Mouse (Mus musculus): ENCODE data around the gene Mgll. TPM values are rescaled to one million over a fixed set of nuclear protein-coding genes. Genes with fewer than 3 reads are reported as not detected.

Mgll gene
- total RNA-seq, 1 experiment from 2014 or later = 164 TPM

DNA sequence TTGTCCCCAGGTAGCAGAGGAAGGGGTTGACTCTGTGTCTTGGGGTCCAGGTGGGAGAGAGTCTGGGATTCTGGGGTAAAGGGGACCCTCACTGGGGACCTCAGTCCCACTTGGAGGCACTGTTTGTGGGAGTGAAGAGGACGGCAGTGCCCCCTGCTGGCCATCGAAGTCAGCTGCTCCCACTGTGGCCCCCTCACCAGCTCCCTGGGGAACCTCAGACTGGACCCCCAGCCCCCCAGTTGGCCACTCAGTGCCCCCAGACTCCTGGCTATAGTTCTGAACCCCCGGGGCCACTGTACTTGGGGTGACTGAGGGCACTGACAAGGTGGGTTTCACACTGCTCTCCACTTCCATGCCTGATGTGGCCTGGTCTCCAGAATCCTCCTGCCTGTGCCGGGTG lies 125.1 kb downstream of the Mgll start:
- DNase-seq = peak; percentile 39

DNA sequence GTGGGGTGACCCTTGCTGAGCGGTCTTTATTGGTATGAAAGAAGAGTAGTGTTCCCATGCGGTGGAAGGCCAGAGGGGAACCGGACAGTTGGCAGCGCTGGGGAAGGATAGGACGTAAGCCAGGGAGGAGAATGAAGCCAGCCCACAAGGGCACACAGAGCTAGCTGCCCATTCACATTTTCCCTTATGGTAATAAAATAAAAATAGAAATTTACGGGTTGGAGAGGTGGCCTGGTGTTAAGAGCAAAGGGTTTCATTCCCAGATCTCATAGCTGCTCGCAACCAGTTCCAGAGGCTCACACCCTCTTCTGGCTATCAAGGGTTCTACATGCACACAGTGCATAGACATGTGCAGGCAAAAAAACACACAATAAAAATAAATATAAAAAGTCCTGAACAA lies 125.8 kb downstream of the Mgll start:
- no peak for DNase-seq

DNA sequence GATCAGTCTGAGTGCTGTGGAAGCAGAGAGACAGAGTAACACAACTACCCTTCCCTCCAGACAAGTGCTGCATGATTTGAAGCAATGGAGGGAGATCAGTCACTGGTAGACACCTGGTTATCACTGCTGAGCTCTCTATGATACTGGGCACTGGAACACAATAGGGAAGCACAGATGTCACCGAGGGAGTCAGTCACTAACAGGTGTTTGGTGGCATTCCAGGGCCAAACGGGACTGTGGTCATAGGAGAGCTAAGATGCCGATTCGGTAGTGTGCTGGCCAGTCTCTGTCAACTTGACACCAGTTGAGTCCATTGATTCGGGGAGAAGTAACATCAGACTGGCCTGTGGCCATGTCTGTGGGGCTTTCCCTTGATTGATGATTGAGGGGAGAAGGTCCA lies 130.3 kb downstream of the Mgll start:
- no peak for DNase-seq

DNA sequence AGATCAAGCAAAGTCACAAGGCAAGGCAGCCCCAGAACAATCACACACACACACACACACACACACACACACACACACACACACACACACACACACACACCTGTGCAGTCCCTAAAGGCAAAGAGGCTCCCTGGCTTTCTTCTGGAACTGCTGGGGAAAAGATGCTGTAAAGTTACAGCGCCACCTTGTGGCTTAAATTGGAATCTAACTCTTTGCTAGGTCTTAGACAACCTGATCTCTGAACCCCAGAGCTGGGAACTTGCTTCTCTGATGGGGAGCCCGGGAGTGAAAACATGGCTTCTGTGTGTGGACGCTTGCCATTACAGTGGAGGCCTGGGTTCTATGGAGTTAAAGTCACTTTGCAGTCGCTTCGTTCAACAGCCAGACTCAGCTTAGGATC lies 131.4 kb downstream of the Mgll start:
- DNase-seq = no peak

DNA sequence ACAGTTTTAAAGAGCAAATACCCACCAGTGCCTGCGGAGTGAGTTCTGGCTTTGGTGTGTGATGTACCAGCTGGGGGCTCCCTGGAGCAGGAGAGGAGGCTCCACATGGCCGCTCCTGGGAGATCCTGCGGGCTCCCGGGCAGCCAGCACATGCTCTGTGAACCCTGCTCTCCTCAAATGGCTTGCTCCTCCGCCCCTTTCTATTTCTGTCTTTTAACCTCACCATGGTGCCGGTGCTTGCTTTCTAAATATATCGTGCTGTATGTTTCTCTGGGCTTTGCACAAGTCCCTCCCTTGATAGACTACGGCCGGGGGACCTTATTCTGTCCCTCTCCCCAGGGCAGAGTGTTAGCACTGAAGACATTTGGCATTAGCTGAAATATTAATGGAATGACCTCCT lies 133.0 kb downstream of the Mgll start:
- peak; percentile 42 for DNase-seq

DNA sequence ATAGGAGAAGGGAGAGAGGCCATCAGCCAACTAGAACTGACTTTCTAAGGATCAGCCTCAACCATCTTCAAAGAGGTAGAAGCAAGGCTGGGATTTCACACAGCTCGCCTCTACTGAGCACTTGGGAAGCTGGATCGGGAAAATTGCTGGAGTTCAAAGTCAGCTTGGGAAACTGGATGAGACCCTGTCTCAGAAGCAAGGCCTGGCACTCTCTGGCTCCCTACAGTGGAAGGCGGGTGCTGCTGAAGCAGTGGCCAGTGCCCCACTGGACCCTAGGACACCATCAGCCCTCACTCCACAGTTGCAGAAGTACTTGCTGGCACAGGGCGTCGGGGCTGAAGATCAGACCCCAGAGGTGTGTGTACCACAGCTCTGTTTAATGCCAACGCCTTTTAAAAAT lies 133.6 kb downstream of the Mgll start:
- DNase-seq = no peak

DNA sequence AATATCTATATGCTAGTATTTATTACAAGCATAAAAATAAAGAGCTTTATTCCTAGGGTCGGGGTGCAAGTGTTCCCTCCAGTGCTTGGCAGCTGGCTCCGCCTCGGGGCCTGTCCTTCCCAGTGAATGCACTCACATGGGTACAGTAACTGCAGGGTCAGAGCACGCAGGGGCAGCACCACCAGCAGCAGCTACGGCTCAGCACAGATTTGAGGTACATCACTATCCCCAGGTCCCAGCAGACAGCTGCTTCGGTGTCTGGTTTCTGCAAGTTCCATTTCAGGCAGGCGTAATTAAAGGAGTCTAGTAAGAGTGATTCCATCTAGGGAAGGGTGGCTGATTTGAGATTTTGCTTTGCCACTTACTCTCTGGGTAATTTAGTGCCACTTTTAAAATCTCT lies 134.1 kb downstream of the Mgll start:
- no peak for DNase-seq

DNA sequence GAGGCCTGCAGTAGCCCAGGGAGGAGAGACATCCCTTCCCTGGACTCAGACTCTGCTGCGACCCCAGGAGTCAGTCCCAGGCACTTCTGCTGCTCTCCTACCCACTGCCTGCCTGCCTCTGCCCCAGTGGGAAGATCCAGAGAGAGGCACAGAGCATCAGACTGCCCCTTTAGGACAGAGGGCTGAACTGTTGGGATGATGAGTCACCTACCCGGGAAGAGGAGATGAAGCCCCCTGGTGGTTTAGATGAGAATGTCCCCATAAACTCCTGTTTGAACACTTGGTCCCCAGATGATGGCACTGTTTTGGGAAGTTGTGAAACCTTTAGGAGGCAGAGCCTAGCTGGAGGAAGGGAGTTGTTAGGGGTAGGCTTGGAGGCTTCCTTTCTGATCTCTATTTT lies 136.7 kb downstream of the Mgll start:
- DNase-seq = no peak

DNA sequence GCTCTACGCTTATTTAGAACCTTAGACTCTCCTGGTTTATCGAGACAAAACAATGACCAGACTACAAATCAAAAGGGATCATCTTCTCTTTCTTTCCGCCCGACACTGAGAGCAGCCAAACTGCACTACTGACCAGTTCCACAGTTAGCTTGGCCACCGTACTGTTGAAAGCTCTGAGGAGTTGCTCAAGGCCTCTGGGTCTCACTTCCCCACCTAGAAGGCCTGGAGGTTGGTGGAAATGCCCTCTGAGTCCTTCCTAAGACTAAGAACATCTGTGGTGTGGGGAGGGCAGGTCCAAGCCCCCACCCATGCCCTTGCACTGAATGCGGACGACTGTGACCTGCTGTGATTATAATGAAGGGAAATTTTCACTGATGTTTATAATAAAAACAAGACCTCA lies 141.5 kb downstream of the Mgll start:
- no peak for DNase-seq

DNA sequence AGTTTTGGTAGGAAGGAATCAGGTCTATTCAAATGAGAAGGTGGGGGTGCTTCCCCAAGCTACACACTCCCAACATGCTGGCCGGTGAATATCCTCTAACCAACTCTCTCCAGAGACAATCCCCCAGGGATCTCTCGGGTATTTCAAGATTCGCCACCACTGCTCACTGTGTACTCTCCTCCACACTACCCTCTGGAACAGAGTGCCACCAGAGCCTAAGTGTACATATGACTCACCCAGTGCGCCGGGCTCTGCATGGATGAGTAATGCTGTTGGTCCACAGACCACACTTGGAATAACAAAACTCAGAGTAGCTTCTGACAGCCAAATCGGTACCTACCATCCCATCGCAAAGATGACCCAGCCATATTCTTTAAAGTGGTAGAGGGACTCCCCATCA lies 145.2 kb downstream of the Mgll start:
- peak; percentile 53 for DNase-seq

DNA sequence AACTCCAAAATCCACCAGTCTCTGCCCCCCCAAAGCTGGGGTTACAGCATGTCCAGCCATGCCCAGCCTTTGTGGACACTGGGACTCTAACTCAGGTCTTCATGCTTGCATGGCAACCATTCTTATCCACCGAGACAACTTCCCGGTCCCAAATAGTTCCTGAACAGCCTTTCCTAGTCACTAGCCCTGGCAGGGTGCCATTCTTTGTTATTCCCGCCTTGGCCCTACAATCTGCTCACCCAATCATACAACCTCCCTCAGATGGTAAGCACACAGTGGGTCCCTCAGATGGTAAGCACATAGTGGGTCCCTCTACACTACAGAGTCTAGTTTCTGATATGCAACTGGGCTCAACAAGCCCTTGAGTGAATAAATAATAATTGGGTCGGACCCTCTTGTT lies 146.4 kb downstream of the Mgll start:
- DNase-seq = no peak

DNA sequence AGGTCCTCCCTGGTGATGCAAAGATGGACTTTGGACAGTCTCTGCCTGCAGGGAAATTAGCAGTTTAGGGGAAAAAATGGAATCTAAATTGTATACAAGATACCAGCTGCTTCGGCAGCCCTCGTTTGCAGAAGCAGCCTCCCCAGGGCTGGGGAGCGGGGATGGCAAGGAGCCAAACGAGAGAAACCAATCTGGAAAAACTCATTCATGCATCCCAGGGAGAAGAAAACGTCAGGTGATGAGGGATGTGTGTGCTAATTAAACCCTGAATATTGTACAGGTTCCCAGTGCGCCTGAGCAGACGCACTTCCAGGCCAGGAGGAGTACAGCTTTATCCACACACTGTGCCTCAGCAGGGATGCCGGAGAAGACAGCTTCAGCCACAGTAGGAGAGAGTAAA lies 147.3 kb downstream of the Mgll start:
- DNase-seq = no peak

DNA sequence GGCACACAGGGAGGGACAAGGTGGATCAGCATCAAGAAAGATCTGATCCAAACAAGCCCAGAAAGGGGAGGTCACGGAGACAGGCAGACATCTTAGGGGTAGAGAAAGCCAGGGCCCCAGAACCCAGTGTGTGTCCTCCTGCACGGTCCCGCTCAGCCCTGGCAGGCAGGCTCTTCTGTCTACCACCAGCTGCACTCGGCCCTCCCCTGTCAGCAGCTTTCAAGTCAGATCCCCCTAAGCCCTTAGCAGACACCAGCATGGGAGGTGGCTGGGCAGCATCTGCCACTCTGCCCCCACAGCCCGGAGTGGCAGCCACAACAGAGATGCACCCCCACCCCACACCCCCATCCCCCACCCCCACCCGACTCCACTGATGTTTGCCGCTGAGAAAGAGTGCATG lies 148.6 kb downstream of the Mgll start:
- no peak for DNase-seq

DNA sequence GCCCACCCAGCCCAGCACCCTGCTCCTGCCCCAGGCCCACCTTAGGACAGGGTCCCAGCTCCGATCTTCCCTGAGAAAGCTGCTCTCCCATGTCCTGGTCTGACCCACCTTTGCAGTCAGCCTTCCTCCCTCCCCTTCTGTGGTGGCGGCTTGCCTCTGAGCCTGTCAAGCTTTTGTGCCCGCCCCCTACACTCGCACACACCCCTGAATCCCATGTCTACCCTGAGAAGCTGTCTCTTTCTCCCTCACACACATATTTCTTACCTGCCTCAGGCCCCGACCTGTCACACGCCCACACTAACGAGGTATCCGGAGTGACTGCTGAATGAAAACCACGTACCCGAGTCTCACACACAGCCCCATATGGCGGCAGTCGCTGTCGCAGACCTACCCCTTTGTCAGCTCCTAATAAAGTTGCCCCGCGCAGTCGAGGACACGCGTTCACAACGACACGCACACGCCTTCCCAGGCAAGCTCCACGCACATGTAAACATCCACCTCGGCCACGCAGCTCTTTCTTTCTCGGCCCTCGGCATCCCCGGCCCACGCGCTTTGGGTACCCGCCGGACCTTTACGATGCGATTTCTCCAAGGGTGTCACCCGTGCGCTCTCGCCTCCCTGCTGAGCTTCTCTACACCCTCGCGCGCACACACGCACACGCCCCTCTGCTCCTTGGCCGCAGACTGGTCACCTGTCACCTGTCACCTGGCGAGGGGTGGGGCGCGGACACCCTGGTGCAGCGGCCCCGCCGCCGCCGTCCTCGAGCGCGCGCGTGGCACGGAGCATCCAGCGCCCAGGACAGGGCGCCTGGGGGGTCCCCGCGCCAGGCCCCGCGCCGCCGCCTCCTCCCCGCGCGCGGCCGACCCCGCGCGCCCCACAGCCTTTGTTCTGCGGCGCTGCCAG lies 150.0 kb downstream of the Mgll start:
- DNase-seq = no peak

DNA sequence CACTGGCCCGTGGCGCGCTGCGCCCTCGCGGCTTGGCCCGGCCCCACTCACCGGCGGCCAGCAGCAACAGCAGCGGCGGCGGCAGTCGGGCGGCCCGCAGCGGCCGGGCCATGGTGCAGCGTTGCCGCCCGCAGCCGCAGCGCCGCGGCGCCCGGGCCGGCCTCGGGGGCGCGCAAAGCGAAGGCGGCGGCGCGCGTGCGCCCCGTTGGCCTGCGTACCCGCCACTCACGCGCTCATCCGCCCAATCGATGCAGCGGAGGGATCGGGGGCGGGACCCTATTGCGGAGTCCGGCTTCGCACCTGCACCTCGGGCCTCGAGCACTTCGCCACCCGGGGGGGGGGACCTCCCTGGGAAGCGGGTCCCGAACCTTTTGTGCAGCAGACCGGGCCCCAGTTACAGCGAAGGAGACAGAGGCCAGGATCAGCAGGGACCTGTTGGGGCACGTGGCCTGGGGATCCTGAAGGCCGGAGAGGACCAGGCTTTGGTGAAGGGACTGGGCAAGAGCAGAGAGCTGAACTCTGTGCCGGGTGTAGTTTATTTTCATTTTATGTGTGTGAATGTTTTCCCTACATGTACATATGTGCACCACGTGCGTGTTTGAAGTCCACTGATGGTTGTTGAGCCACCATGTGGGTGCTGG lies 150.8 kb downstream of the Mgll start, which contains the start of gene Podxl2:
TSS of gene Podxl2 (minus strand) at position 177 of the 641 bp plus-strand sequence.
- peak; percentile 86 for DNase-seq

Other genes starting within 250 kb of the Mgll start
- gene Sec61a1, start 205.5 kb upstream of the Mgll start, total RNA-seq (2021) = 172 and 176 TPM in 2 replicates
- 0.36 and 1.3 TPM in 2 replicates for gene Kbtbd12, start 86.5 kb upstream of the Mgll start, total RNA-seq (2021)
- gene Abtb1, start 117.6 kb downstream of the Mgll start, total RNA-seq (2021) = 40.6 and 43.0 TPM in 2 replicates
- 31.4 and 33.5 TPM in 2 replicates for gene Podxl2, start 150.6 kb downstream of the Mgll start, total RNA-seq (2021)
- 48.6 and 50.9 TPM in 2 replicates for gene Mcm2, start 174.4 kb downstream of the Mgll start, total RNA-seq (2021)
- gene Tpra1, start 177.8 kb downstream of the Mgll start, total RNA-seq (2021) = 127 and 136 TPM in 2 replicates